Mouse (Mus musculus): ENCODE measurements at regions not wholly inside any gene's neighbourhood (a gene's known extent, or its start where the extent isn't known, plus 50 kb on each side); places are given as distances from the start of the nearest gene placed in this dataset.

DNA sequence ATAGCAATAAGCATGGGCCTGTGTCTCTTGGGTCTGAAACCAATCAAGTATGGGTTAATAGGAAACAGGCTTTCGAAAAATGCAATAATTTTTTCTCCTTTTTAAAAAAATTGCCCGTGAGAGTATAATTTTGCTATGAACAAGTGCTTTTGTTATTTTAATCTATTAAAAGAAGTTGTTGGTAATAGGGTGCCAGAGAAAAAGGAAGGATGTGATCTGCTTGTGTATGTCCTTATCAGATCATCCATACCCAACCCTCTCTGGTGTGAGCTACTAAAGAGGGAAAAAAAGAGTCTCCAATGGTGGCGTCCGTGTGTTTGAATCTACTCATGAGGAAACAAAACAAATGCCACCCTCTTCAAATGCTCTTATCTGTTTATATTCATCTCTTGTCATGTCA, 484.9 kb downstream of the Car8 start:
- 87% methylated on average over 4 of the region's 4 CpGs for WGBS

DNA sequence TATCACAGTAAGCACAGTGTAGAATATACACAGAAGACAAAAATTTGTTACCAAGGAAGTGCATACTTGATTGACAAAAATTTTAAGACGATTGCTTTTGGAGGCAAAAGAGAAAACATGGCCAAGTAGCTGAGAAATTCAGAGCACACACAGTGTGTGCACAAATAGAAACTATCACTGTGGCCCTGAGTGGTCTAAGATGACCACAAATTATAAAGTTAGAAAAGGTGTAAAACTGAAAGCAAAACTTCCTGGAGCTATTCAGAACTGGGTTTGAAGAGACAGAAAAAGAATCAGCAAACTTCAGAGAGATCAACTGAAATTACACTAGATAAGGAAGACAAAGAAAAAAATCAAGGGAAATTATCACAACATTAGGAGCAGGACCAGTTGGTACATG, 487.6 kb downstream of the Car8 start:
- DNase-seq (ENCODE audit: low spot score) (no peak), ATAC-seq (ENCODE audit: low FRiP score) (no peak)
- no peak for TF ChIP-seq CTCF (IDR thresholded peaks at IDR 0.05)
- Histone ChIP-seq H3K27me3 (ENCODE audit: insufficient read depth, low read length) (no peaks in the 10 kb centered on the region), H3K4me3 (ENCODE audit: low read depth, low read length) (no peak overlapping the region), H3K9me3 (ENCODE audit: low read length) (no peaks in the 10 kb centered on the region), H3K4me2 (ENCODE audit: low read depth, low read length, poor library complexity, severe bottlenecking) (no peak overlapping the region), H3K27ac (ENCODE audit: low read depth, low read length) (no peak overlapping the region), H3K36me3 (ENCODE audit: insufficient read depth, low read length) (no peaks in the 10 kb centered on the region), H3K4me1 (ENCODE audit: insufficient read depth, low read length) (no peaks in the 10 kb centered on the region), H3K9ac (replicated peaks; ENCODE audit: low read length, poor library complexity, severe bottlenecking) (no peak overlapping the region)
- WGBS, result 81% methylated on average over 1 of the region's 1 CpGs

More for the DNA sequence above, 484.9 kb downstream of the Car8 start:
- Histone ChIP-seq H3K9me3 (ENCODE audit: low read length) (0 out of 2 replicates have a peak, but pooled peaks cover 3% of the 10 kb centered on the region), H3K27me3 (ENCODE audit: insufficient read depth, low read length) (no peaks in the 10 kb centered on the region), H3K27ac (ENCODE audit: low read depth, low read length) (no peak overlapping the region), H3K4me1 (ENCODE audit: insufficient read depth, low read length) (no peaks in the 10 kb centered on the region), H3K4me2 (ENCODE audit: low read depth, low read length, poor library complexity, severe bottlenecking) (no peak overlapping the region), H3K4me3 (ENCODE audit: low read depth, low read length) (no peak overlapping the region), H3K9ac (replicated peaks; ENCODE audit: low read length, poor library complexity, severe bottlenecking) (no peak overlapping the region), H3K36me3 (ENCODE audit: insufficient read depth, low read length) (no peaks in the 10 kb centered on the region)
- DNase-seq (ENCODE audit: low spot score) (no peak), ATAC-seq (ENCODE audit: low FRiP score) (no peak)
- no peak for TF ChIP-seq CTCF (IDR thresholded peaks at IDR 0.05)

DNA sequence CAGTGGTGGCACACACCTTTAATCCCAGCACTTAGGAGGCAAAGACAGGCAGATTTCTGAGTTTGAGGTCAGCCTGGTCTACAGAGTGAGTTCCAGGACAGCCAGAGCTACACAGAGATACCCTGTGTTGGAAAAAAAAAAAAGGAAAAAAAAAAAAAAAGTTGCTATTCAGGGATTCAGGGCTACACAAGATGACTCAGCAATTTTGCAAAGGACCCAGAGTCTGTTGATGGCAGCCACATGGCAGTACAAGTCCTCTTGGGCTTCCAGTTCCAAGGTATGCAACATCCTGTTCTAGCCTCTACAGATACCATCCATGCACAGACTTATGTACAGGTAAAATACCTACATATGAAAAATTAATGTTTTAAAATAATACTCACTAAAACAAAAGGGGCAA, 515.9 kb downstream of the Car8 start:
- no peaks in the 10 kb centered on the region for H3K4me1 ChIP-seq (ENCODE audit: insufficient read depth, low read length)
- no peak overlapping the region for H3K4me3 ChIP-seq (ENCODE audit: low read depth, low read length)
- H3K9me3 ChIP-seq (ENCODE audit: low read length), result no peaks in the 10 kb centered on the region
- H3K9ac ChIP-seq (replicated peaks; ENCODE audit: low read length, poor library complexity, severe bottlenecking), result no peak overlapping the region
- no peaks in the 10 kb centered on the region for H3K27me3 ChIP-seq (ENCODE audit: insufficient read depth, low read length)
- no peak for DNase-seq (ENCODE audit: low spot score)
- H3K27ac ChIP-seq (ENCODE audit: low read depth, low read length), result no peak overlapping the region
- ATAC-seq (ENCODE audit: low FRiP score), result no peak
- no peak overlapping the region for H3K4me2 ChIP-seq (ENCODE audit: low read depth, low read length, poor library complexity, severe bottlenecking)
- TF ChIP-seq CTCF (IDR thresholded peaks at IDR 0.05), result no peak
- no peaks in the 10 kb centered on the region for H3K36me3 ChIP-seq (ENCODE audit: insufficient read depth, low read length)

GRCm38 (mm10) chr4:7688516-7688915, 550.3 kb downstream of the Car8 start:
- TF ChIP-seq CTCF (IDR thresholded peaks at IDR 0.05), result no peak
- H3K36me3 ChIP-seq (ENCODE audit: insufficient read depth, low read length), result no peaks in the 10 kb centered on the region
- H3K4me3 ChIP-seq (ENCODE audit: low read depth, low read length), result no peak overlapping the region
- no peak overlapping the region for H3K9ac ChIP-seq (replicated peaks; ENCODE audit: low read length, poor library complexity, severe bottlenecking)
- H3K27me3 ChIP-seq (ENCODE audit: insufficient read depth, low read length), result no peaks in the 10 kb centered on the region
- H3K27ac ChIP-seq (ENCODE audit: low read depth, low read length), result no peak overlapping the region
- ATAC-seq (ENCODE audit: low FRiP score) (no peak), DNase-seq (ENCODE audit: low spot score) (no peak)
- H3K4me2 ChIP-seq (ENCODE audit: low read depth, low read length, poor library complexity, severe bottlenecking), result no peak overlapping the region
- H3K4me1 ChIP-seq (ENCODE audit: insufficient read depth, low read length), result no peaks in the 10 kb centered on the region
- 91% methylated on average over 4 of the region's 4 CpGs for WGBS
- no peaks in the 10 kb centered on the region for H3K9me3 ChIP-seq (ENCODE audit: low read length)

DNA sequence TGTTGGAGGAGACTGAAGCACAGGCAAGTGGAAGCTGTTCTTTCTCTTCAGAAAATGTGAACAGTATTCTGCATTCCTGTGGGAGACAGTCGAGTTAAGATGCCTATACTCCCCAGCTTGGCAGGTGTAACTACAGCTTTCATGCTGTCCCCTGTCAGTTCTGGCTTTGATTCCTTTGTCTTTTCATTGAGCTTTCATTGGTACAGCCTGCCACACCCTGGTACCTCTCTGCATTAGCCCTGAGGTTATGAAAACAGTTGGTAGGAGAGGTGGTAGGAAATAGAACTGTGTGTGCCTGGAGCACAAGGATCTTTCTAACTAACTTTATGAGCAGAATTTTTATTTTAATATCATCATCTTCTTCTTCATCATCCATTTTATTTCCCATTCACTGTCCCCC, 551.6 kb downstream of the Car8 start:
- Histone ChIP-seq H3K4me3 (ENCODE audit: low read depth, low read length) (no peak overlapping the region), H3K36me3 (ENCODE audit: insufficient read depth, low read length) (no peaks in the 10 kb centered on the region), H3K27ac (ENCODE audit: low read depth, low read length) (no peak overlapping the region), H3K9me3 (ENCODE audit: low read length) (no peaks in the 10 kb centered on the region), H3K9ac (replicated peaks; ENCODE audit: low read length, poor library complexity, severe bottlenecking) (no peak overlapping the region), H3K4me1 (ENCODE audit: insufficient read depth, low read length) (no peaks in the 10 kb centered on the region), H3K4me2 (ENCODE audit: low read depth, low read length, poor library complexity, severe bottlenecking) (no peak overlapping the region), H3K27me3 (ENCODE audit: insufficient read depth, low read length) (no peaks in the 10 kb centered on the region)
- DNase-seq (ENCODE audit: low spot score) (no peak), ATAC-seq (ENCODE audit: low FRiP score) (no peak)
- 71% methylated on average over 1 of the region's 1 CpGs for WGBS
- TF ChIP-seq CTCF (IDR thresholded peaks at IDR 0.05), result no peak

GRCm38 (mm10) chr4:7670795-7671105, 568.1 kb downstream of the Car8 start:
- 92% methylated on average over 4 of the region's 4 CpGs for WGBS
- no peak for ATAC-seq (ENCODE audit: low FRiP score)
- H3K4me2 ChIP-seq (ENCODE audit: low read depth, low read length, poor library complexity, severe bottlenecking), result no peak overlapping the region
- no peak overlapping the region for H3K4me3 ChIP-seq (ENCODE audit: low read depth, low read length)
- DNase-seq (ENCODE audit: low spot score), result no peak
- TF ChIP-seq CTCF (IDR thresholded peaks at IDR 0.05), result no peak
- H3K9me3 ChIP-seq (ENCODE audit: low read length), result no peaks in the 10 kb centered on the region
- H3K9ac ChIP-seq (replicated peaks; ENCODE audit: low read length, poor library complexity, severe bottlenecking), result no peak overlapping the region
- no peaks in the 10 kb centered on the region for H3K27me3 ChIP-seq (ENCODE audit: insufficient read depth, low read length)
- no peak overlapping the region for H3K27ac ChIP-seq (ENCODE audit: low read depth, low read length)
- no peaks in the 10 kb centered on the region for H3K36me3 ChIP-seq (ENCODE audit: insufficient read depth, low read length)
- no peaks in the 10 kb centered on the region for H3K4me1 ChIP-seq (ENCODE audit: insufficient read depth, low read length)
